Mouse (Mus musculus): ENCODE measurements around the gene Nrp2.

DNA sequence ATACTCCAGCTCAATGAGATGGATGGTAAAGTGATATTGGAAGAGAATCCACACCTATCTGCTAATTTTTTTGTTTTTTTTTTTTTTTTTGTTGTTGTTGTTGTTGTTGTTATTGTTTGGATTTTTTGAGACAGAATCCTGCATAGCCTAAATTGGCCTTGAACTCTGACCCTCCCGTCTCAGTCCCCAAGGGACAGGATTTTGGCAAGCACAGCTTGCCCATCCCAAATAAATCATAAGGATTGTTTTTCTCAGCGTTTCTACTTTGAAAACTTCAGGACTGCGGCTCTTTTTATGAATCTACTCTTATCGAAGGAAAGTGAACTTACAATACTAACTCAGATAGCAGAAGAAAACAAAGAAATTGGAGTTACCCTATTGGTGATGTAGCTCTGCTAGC is 31.9 kb downstream of the Nrp2 start:
- TF ChIP-seq CTCF (IDR thresholded peaks at IDR 0.05; ENCODE audit: control insufficient read depth, insufficient read depth, insufficient replicate concordance, low read depth, low read length) (no peak), POLR2A (IDR thresholded peaks at IDR 0.05; ENCODE audit: control insufficient read depth, low read depth, low read length) (no peak)
